Mouse (Mus musculus): ENCODE data around the gene Nup107. TPM values are rescaled to one million over a fixed set of nuclear protein-coding genes. Genes with fewer than 3 reads are reported as not detected.
A peak's percentile ranks its signal among the peaks of the same experiment; 100 is the strongest.
"Not testable (repeated sequence)": the region's sequence is repeated elsewhere in the genome, so short reads cannot be mapped to it uniquely, and the experiment has no call there.

Nup107 gene
- total and polyA plus RNA-seq, 3 experiments, result 80.2 to 91.6 TPM; not detected in 1

DNA sequence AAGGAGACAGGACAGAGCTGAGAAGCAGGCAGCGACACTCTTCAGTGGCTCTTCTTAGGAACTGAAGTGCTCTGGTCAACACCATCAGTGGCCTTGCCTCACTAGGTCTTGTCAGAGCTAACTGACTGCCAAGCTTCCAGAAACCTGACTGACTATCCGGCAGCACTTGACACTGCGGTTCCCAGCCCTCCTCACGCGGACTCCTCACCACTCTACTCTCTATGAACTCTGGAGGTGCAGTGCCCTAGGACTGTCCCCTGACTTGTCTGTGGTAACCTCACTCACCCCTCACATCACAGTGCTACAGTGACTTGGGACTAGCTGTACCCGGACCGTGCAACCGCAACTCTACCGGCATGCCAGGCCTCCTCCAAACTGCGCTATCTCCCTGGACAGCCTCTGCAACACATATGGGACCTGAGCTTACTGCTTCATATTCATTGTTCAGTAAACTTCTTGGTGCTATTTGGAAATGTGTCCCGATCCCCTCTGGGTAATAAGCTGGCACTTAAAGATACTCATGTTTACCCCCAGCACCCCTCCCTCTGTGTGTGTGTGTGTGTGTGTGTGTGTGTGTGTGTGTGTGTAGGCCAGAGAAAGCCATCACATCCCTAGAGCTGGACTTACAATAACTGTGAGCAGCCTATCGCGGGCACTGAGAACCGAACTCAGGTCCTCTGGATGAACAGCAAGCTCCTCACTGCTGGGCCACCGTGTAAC, 53.4 kb downstream of the Nup107 start:
- Histone ChIP-seq H3K79me2 (ENCODE audit: control insufficient read depth, insufficient read depth, low read length, poor library complexity) (no peaks in the 10 kb centered on the region), H3K9me3 (replicated peaks; ENCODE audit: insufficient read depth, low read length) (no peaks in the 10 kb centered on the region), H3K27me3 (ENCODE audit: control insufficient read depth in 1 of 2, insufficient read depth in 2 of 2, low read length in 2 of 2) (no peaks in the 10 kb centered on the region), H3K4me1 (ENCODE audit: control insufficient read depth in 1 of 2, insufficient read depth in 2 of 2, low read length in 2 of 2) (peaks cover 3 to 10% of the 10 kb centered on the region in 2 experiments; a peak in 3 of 4 replicates), H3K4me3 (ENCODE audit: control insufficient read depth in 1 of 2, insufficient read depth in 1 of 2, low read depth in 2 of 2, low read length in 2 of 2) (no peak overlapping the region), H3K36me3 (ENCODE audit: control insufficient read depth in 1 of 2, insufficient read depth in 2 of 2, low read length in 2 of 2) (peaks cover 0 to 8% of the 10 kb centered on the region in 2 experiments; a peak in 2 of 4 replicates), H3K27ac (ENCODE audit: control insufficient read depth, low read depth, low read length) (no peak overlapping the region), H3K9ac (ENCODE audit: control insufficient read depth, low read depth, low read length, poor library complexity, severe bottlenecking) (no peak overlapping the region)
- DNase-seq (ENCODE audit: low read depth, low spot score), result no peak
- TF ChIP-seq NRF1 (IDR thresholded peaks at IDR 0.05; ENCODE audit: insufficient read depth, low read depth, low read length, poor library complexity, severe bottlenecking), result no peak

DNA sequence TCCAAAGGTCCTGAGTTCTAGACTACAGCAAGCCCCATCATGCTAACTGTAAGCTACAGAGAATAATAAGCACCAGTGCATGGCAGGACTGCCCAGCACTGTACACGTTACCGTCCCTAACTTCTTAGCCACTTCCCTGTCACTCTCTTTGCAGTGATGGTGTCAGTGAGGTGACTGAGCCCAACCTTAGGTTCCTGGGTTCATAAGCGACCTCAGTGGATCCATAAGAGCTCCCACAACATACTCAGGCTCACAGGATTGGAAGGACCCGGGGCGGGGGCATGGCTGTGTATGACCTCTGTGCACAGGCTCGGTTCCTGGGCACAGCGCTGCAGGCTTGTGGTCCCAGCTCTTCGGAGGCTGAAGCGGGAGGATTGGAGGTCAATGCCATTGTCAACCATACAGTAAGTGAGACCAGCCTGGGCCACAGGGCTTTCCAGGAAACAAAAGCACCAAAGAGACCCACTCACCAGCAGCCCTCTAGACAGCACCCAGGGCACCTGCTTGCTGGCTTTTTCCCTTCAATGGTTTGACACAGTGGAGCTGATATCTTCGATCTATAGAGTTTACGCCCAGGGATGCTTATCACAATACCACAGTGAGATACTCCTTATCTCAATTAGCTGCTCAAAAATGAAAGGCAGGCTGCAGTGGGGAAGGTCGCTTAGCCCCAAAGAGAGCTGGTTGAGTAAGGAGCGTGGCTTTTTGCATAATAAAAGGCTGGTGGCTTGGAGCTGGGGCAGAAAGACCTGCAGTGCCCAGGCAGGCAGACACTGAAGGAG, 54.2 kb downstream of the Nup107 start:
- no peak overlapping the region for H3K27ac ChIP-seq (ENCODE audit: control insufficient read depth, low read depth, low read length)
- H3K9ac ChIP-seq (ENCODE audit: control insufficient read depth, low read depth, low read length, poor library complexity, severe bottlenecking), result no peak overlapping the region
- no peak for DNase-seq (ENCODE audit: low read depth, low spot score)
- peaks cover 0 to 10% of the 10 kb centered on the region in 2 experiments; a peak in 2 of 4 replicates for H3K36me3 ChIP-seq (ENCODE audit: control insufficient read depth in 1 of 2, insufficient read depth in 2 of 2, low read length in 2 of 2)
- H3K27me3 ChIP-seq (ENCODE audit: control insufficient read depth in 1 of 2, insufficient read depth in 2 of 2, low read length in 2 of 2), result no peaks in the 10 kb centered on the region
- no peak overlapping the region for H3K4me3 ChIP-seq (ENCODE audit: control insufficient read depth in 1 of 2, insufficient read depth in 1 of 2, low read depth in 2 of 2, low read length in 2 of 2)
- peaks cover 3 to 10% of the 10 kb centered on the region in 2 experiments; a peak in 3 of 4 replicates for H3K4me1 ChIP-seq (ENCODE audit: control insufficient read depth in 1 of 2, insufficient read depth in 2 of 2, low read length in 2 of 2)
- H3K79me2 ChIP-seq (ENCODE audit: control insufficient read depth, insufficient read depth, low read length, poor library complexity), result no peaks in the 10 kb centered on the region
- no peaks in the 10 kb centered on the region for H3K9me3 ChIP-seq (replicated peaks; ENCODE audit: insufficient read depth, low read length)
- TF ChIP-seq TCF12 (IDR thresholded peaks at IDR 0.05; ENCODE audit: low read depth, low read length) (peak; percentile 19; the same call in 1 of the 2 replicates), MAFK (IDR thresholded peaks at IDR 0.05; ENCODE audit: borderline replicate concordance, low read depth, low read length) (no peak), MAX (IDR thresholded peaks at IDR 0.05; ENCODE audit: low read length) (no peak), ZKSCAN1 (IDR thresholded peaks at IDR 0.05; ENCODE audit: low read depth, low read length) (no peak), POLR2AphosphoS5 (IDR thresholded peaks at IDR 0.05; ENCODE audit: borderline replicate concordance, low read depth, low read length) (no peak), GATA1 (IDR thresholded peaks at IDR 0.05; ENCODE audit: low read depth, low read length) (peak; percentile 82), ELF1 (IDR thresholded peaks at IDR 0.05; ENCODE audit: low read depth, low read length) (no peak), ZNF384 (IDR thresholded peaks at IDR 0.05; ENCODE audit: low read depth, low read length) (no peak)

DNA sequence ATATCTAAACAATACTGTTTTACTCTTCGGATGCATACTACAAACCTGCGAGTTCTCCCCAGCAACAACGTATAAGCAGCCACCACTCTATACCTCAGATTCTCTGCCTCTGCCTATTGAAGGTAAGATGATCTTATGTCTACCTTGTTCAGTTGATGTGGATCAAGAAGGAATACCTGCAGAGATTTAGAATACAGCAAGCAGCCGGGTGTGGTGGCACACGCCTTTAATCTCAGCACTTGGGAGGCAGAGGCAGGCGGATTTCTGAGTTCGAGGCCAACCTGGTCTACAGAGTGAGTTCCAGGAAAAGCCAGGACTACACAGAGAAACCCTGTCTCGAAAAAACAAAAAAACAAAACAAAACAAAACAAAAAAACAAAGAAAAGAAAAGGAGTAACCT, 55.0 kb downstream of the Nup107 start:
- not testable (repeated sequence) for H3K27ac ChIP-seq (ENCODE audit: control insufficient read depth, low read depth, low read length)
- H3K4me1 ChIP-seq (ENCODE audit: control insufficient read depth in 1 of 2, insufficient read depth in 2 of 2, low read length in 2 of 2), result peaks cover 6 to 16% of the 10 kb centered on the region in 2 experiments; a peak in 3 of 4 replicates
- H3K36me3 ChIP-seq (ENCODE audit: control insufficient read depth in 1 of 2, insufficient read depth in 2 of 2, low read length in 2 of 2), result peaks cover 0 to 17% of the 10 kb centered on the region in 2 experiments; a peak in 2 of 4 replicates

More for the DNA sequence above, 55.0 kb downstream of the Nup107 start:
- H3K27me3 ChIP-seq (ENCODE audit: control insufficient read depth in 1 of 2, insufficient read depth in 2 of 2, low read length in 2 of 2); H3K9me3 ChIP-seq (replicated peaks; ENCODE audit: insufficient read depth, low read length); DNase-seq (ENCODE audit: low read depth, low spot score); H3K79me2 ChIP-seq (ENCODE audit: control insufficient read depth, insufficient read depth, low read length, poor library complexity); H3K4me3 ChIP-seq (ENCODE audit: control insufficient read depth in 1 of 2, insufficient read depth in 1 of 2, low read depth in 2 of 2, low read length in 2 of 2); H3K9ac ChIP-seq (ENCODE audit: control insufficient read depth, low read depth, low read length, poor library complexity, severe bottlenecking): not testable (repeated sequence)
